In genomic region chr8:123032730-123033129, GRCm38 (mm10) we compare ENCODE assay signal across 12 mouse cellular contexts. TPM values are rescaled to one million over a fixed set of nuclear protein-coding genes. Genes with fewer than 3 reads are reported as not detected.
DNase-seq lines count a peak whose midpoint lies in the region; ATAC-seq and TF ChIP-seq lines count a peak whose summit lies in the region.
"Had no signal": no experiment of that assay in that cellular context is flagged by ENCODE, and none has a peak within 500 bp of the region (broad histone marks: within the 10 kb centered on the region; RNA-seq: fewer than 3 reads in every experiment).

No protein-coding gene starts in this region.

- no peak overlapping the region for H3K9ac ChIP-seq in liver, embryonic 13.5 days
- no peak overlapping the region for H3K9ac ChIP-seq in stomach, postnatal 0 days (ENCODE audit: low read length)

- no peak for DNase-seq in liver, embryonic 13.5 days
- DNase-seq in liver (no peak), A20 (ENCODE audit: low read depth, low spot score) (peak; percentile 78)
- DNase-seq in T-cell, adult 2 months (ENCODE audit: low spot score) = peak; percentile 76
- no peak for DNase-seq in frontal cortex, adult 2 months (ENCODE audit: extremely low spot score in 1 of 2, low spot score in 1 of 2)
- DNase-seq in cerebellum, adult 8-10 months = no peak
- no peak for DNase-seq in stomach, postnatal 0 days (ENCODE audit: low spot score)
- DNase-seq: right cerebral cortex, postnatal 25 days had no signal

- H3K9me3 ChIP-seq in liver, embryonic 13.5 days (replicated peaks) = no peaks in the 10 kb centered on the region
- no peaks in the 10 kb centered on the region for H3K9me3 ChIP-seq in megakaryocyte, embryonic 14.5 days
- no peaks in the 10 kb centered on the region for H3K9me3 ChIP-seq in stomach, postnatal 0 days (ENCODE audit: control insufficient read depth, low read length)
- H3K9me3 ChIP-seq: heart, embryonic 13.5 days had no signal

- H3K4me1 ChIP-seq in liver, embryonic 13.5 days (replicated peaks) = peaks cover 90% of the 10 kb centered on the region
- H3K4me1 ChIP-seq in megakaryocyte, embryonic 14.5 days = peaks cover 99% of the 10 kb centered on the region
- H3K4me1 ChIP-seq in stomach, postnatal 0 days (replicated peaks; ENCODE audit: control insufficient read depth, insufficient read depth) = peaks cover 5% of the 10 kb centered on the region; the same call in 1 of the 2 replicates

- TF ChIP-seq CTCF in stomach, postnatal 0 days (IDR thresholded peaks at IDR 0.05; ENCODE audit: low read depth) = no peak

- H3K4me2 ChIP-seq in liver, embryonic 13.5 days = no peak overlapping the region
- no peak overlapping the region for H3K4me2 ChIP-seq in stomach, postnatal 0 days (replicated peaks; ENCODE audit: low read depth)
- H3K4me2 ChIP-seq: heart, embryonic 13.5 days had no signal

- 0 out of 2 replicates have a peak, but pooled peaks cover 5% of the 10 kb centered on the region for H3K36me3 ChIP-seq in liver, embryonic 13.5 days
- H3K36me3 ChIP-seq in megakaryocyte, embryonic 14.5 days (replicated peaks; ENCODE audit: low read length) = peaks cover 12% of the 10 kb centered on the region
- H3K36me3 ChIP-seq in stomach, postnatal 0 days (ENCODE audit: control insufficient read depth, insufficient read depth, low read length) = no peaks in the 10 kb centered on the region
- H3K36me3 ChIP-seq: heart, embryonic 13.5 days had no signal

- ATAC-seq in liver, embryonic 13.5 days (ENCODE audit: low read depth) = no peak
- ATAC-seq in stomach, postnatal 0 days (ENCODE audit: low FRiP score, low TSS enrichment) = no peak
- ATAC-seq: intestine, embryonic 16.5 days had no signal

- no peak for TF ChIP-seq EP300 in stomach, postnatal 0 days (optimal IDR thresholded peaks at IDR 0.05)

- H3K4me3 ChIP-seq in liver, embryonic 13.5 days (replicated peaks) = no peak overlapping the region
- peak overlapping the region; percentile 70 for H3K4me3 ChIP-seq in megakaryocyte, embryonic 14.5 days (replicated peaks)
- no peak overlapping the region for H3K4me3 ChIP-seq in stomach, postnatal 0 days (ENCODE audit: low read depth, low read length)
- H3K4me3 ChIP-seq: heart, embryonic 13.5 days; layer of hippocampus, adult 2 months had no signal

- peak overlapping the region; percentile 58; the same call in 1 of the 2 replicates for H3K27ac ChIP-seq in liver, embryonic 13.5 days
- no peak overlapping the region for H3K27ac ChIP-seq in stomach, postnatal 0 days (replicated peaks)
- H3K27ac ChIP-seq: heart, embryonic 13.5 days; layer of hippocampus, adult 2 months had no signal

- H3K27me3 ChIP-seq in liver, embryonic 13.5 days = no peaks in the 10 kb centered on the region
- H3K27me3 ChIP-seq in megakaryocyte, embryonic 14.5 days (replicated peaks) = no peaks in the 10 kb centered on the region
- H3K27me3 ChIP-seq in stomach, postnatal 0 days (ENCODE audit: control insufficient read depth, insufficient read depth, low read length) = no peaks in the 10 kb centered on the region
- H3K27me3 ChIP-seq: heart, embryonic 13.5 days had no signal

RNA-seq across cellular contexts. Expression of gene Ankrd11, which starts 9.3 kb away (rescaled TPM):
- polyA plus RNA-seq in liver, embryonic 13.5 days (2015; fragmentation: Nextera tagmentation; extraction: Ambion mirVana) = 10.7 and 13.6 TPM in 2 replicates
- polyA plus RNA-seq in megakaryocyte, embryonic 14.5 days (2012; ENCODE audit: insufficient read depth, low replicate concordance) = 46.9 and 49.4 TPM in 2 replicates
- polyA plus RNA-seq in frontal cortex, adult 2 months (2012; rRNA removed) = 97.3 and 101 TPM in 2 replicates
- 35.0 and 35.8 TPM in 2 replicates for polyA plus RNA-seq in stomach, postnatal 0 days (2015; fragmentation: Nextera tagmentation; extraction: Ambion mirVana)

RNA-seq across cellular contexts. Expression of gene Spg7, which starts 30.0 kb away (rescaled TPM):
- polyA plus RNA-seq in liver, embryonic 13.5 days (2015; fragmentation: Nextera tagmentation; extraction: Ambion mirVana) = 25.3 and 25.7 TPM in 2 replicates
- polyA plus RNA-seq in megakaryocyte, embryonic 14.5 days (2012; ENCODE audit: insufficient read depth, low replicate concordance) = 9.5 and 14.6 TPM in 2 replicates
- polyA plus RNA-seq in frontal cortex, adult 2 months (2012; rRNA removed) = 90.1 and 103 TPM in 2 replicates
- 29.6 and 32.0 TPM in 2 replicates for polyA plus RNA-seq in stomach, postnatal 0 days (2015; fragmentation: Nextera tagmentation; extraction: Ambion mirVana)

Comparison
In these comparisons a context has a peak if more than half of its experiments do, and no peak if none do; other contexts are left out.
1. DNase-seq: peak in A20 (single experiment) and T-cell, adult 2 months (single experiment); none in liver, embryonic 13.5 days (single experiment), liver (single experiment), frontal cortex, adult 2 months (0 of 2), cerebellum, adult 8-10 months (single experiment) and stomach, postnatal 0 days (single experiment).